Mouse (Mus musculus): ENCODE measurements at regions not wholly inside any gene's neighbourhood (a gene's known extent, or its start where the extent isn't known, plus 50 kb on each side); places are given as distances from the start of the nearest gene placed in this dataset.

GRCm38 (mm10) chr2:133688121-133688787, 136.3 kb downstream of the Bmp2 start:
- H3K4me3 ChIP-seq (ENCODE audit: insufficient read depth in 1 of 2, low read depth in 1 of 2, low read length in 2 of 2, poor library complexity in 1 of 2, severe bottlenecking in 1 of 2), result no peak overlapping the region
- in situ Hi-C loops (cut with MboI; ENCODE audit: low sequenced_read_pairs in 2 of 2, unreplicated experiment in 2 of 2), result no loop called here
- no peaks in the 10 kb centered on the region for H3K4me1 ChIP-seq (ENCODE audit: control insufficient read depth in 2 of 2, insufficient read depth in 2 of 2, low read length in 2 of 2, poor library complexity in 1 of 2)
- no peak overlapping the region for H3K27ac ChIP-seq (ENCODE audit: insufficient read depth, low read depth, low read length, poor library complexity, severe bottlenecking)
- no peak for DNase-seq (ENCODE audit: low read depth, low spot score)
- no peak for TF ChIP-seq ZC3H11A (IDR thresholded peaks at IDR 0.05; ENCODE audit: borderline replicate concordance, low read depth, low read length)
- TF ChIP-seq HCFC1 (IDR thresholded peaks at IDR 0.05; ENCODE audit: borderline replicate concordance, insufficient read depth, low read length), result no peak
- no peak for TF ChIP-seq MAFK (IDR thresholded peaks at IDR 0.05; ENCODE audit: insufficient read depth, low read depth, low read length)
- TF ChIP-seq CHD2 (IDR thresholded peaks at IDR 0.05; ENCODE audit: low read depth, low read length), result no peak
- no peak for TF ChIP-seq ZNF384 (IDR thresholded peaks at IDR 0.05; ENCODE audit: low read depth, low read length)
- no peaks in the 10 kb centered on the region for H3K9me3 ChIP-seq (ENCODE audit: control insufficient read depth, insufficient read depth, low read depth, low read length)
- no peaks in the 10 kb centered on the region for H3K36me3 ChIP-seq (ENCODE audit: control insufficient read depth, insufficient read depth, low read length, poor library complexity, severe bottlenecking)
- no peak overlapping the region for H3K9ac ChIP-seq (ENCODE audit: insufficient read depth, low read depth, low read length, poor library complexity, severe bottlenecking)

GRCm38 (mm10) chr2:133688788-133689155, 136.8 kb downstream of the Bmp2 start:
- in situ Hi-C loops (cut with MboI; ENCODE audit: low sequenced_read_pairs in 2 of 2, unreplicated experiment in 2 of 2), result no loop called here
- DNase-seq (ENCODE audit: low read depth, low spot score), result no peak

GRCm38 (mm10) chr2:133708735-133709584, 157.0 kb downstream of the Bmp2 start:
- Histone ChIP-seq H3K9ac (ENCODE audit: insufficient read depth, low read depth, low read length, poor library complexity, severe bottlenecking) (no peak overlapping the region), H3K4me3 (ENCODE audit: insufficient read depth in 1 of 2, low read depth in 1 of 2, low read length in 2 of 2, poor library complexity in 1 of 2, severe bottlenecking in 1 of 2) (no peak overlapping the region), H3K9me3 (ENCODE audit: control insufficient read depth, insufficient read depth, low read depth, low read length) (no peaks in the 10 kb centered on the region), H3K36me3 (ENCODE audit: control insufficient read depth, insufficient read depth, low read length, poor library complexity, severe bottlenecking) (no peaks in the 10 kb centered on the region), H3K4me1 (ENCODE audit: control insufficient read depth in 2 of 2, insufficient read depth in 2 of 2, low read length in 2 of 2, poor library complexity in 1 of 2) (no peaks in the 10 kb centered on the region), H3K27ac (ENCODE audit: insufficient read depth, low read depth, low read length, poor library complexity, severe bottlenecking) (no peak overlapping the region)
- in situ Hi-C loops (cut with MboI; ENCODE audit: low sequenced_read_pairs in 2 of 2, unreplicated experiment in 2 of 2), result no loop called here
- TF ChIP-seq CHD2 (IDR thresholded peaks at IDR 0.05; ENCODE audit: low read depth, low read length) (no peak), ZC3H11A (IDR thresholded peaks at IDR 0.05; ENCODE audit: borderline replicate concordance, low read depth, low read length) (no peak), HCFC1 (IDR thresholded peaks at IDR 0.05; ENCODE audit: borderline replicate concordance, insufficient read depth, low read length) (no peak), ZNF384 (IDR thresholded peaks at IDR 0.05; ENCODE audit: low read depth, low read length) (no peak), MAFK (IDR thresholded peaks at IDR 0.05; ENCODE audit: insufficient read depth, low read depth, low read length) (no peak)
- no peak for DNase-seq (ENCODE audit: low read depth, low spot score)

More at GRCm38 (mm10) chr2:133688788-133689155, 136.8 kb downstream of the Bmp2 start:
- TF ChIP-seq ZNF384 (IDR thresholded peaks at IDR 0.05; ENCODE audit: low read depth, low read length), result no peak
- TF ChIP-seq HCFC1 (IDR thresholded peaks at IDR 0.05; ENCODE audit: borderline replicate concordance, insufficient read depth, low read length), result no peak
- no peak for TF ChIP-seq MAFK (IDR thresholded peaks at IDR 0.05; ENCODE audit: insufficient read depth, low read depth, low read length)
- no peak for TF ChIP-seq CHD2 (IDR thresholded peaks at IDR 0.05; ENCODE audit: low read depth, low read length)
- TF ChIP-seq ZC3H11A (IDR thresholded peaks at IDR 0.05; ENCODE audit: borderline replicate concordance, low read depth, low read length), result no peak
- H3K4me1 ChIP-seq (ENCODE audit: control insufficient read depth in 2 of 2, insufficient read depth in 2 of 2, low read length in 2 of 2, poor library complexity in 1 of 2), result no peaks in the 10 kb centered on the region
- H3K36me3 ChIP-seq (ENCODE audit: control insufficient read depth, insufficient read depth, low read length, poor library complexity, severe bottlenecking), result no peaks in the 10 kb centered on the region
- H3K4me3 ChIP-seq (ENCODE audit: insufficient read depth in 1 of 2, low read depth in 1 of 2, low read length in 2 of 2, poor library complexity in 1 of 2, severe bottlenecking in 1 of 2), result no peak overlapping the region
- H3K9me3 ChIP-seq (ENCODE audit: control insufficient read depth, insufficient read depth, low read depth, low read length), result no peaks in the 10 kb centered on the region
- no peak overlapping the region for H3K27ac ChIP-seq (ENCODE audit: insufficient read depth, low read depth, low read length, poor library complexity, severe bottlenecking)
- no peak overlapping the region for H3K9ac ChIP-seq (ENCODE audit: insufficient read depth, low read depth, low read length, poor library complexity, severe bottlenecking)

- DNase-seq (ENCODE audit: low read depth, low spot score), result no peak
- Histone ChIP-seq H3K9me3 (ENCODE audit: control insufficient read depth, insufficient read depth, low read depth, low read length) (no peaks in the 10 kb centered on the region), H3K36me3 (ENCODE audit: control insufficient read depth, insufficient read depth, low read length, poor library complexity, severe bottlenecking) (no peaks in the 10 kb centered on the region), H3K27ac (ENCODE audit: insufficient read depth, low read depth, low read length, poor library complexity, severe bottlenecking) (no peak overlapping the region), H3K9ac (ENCODE audit: insufficient read depth, low read depth, low read length, poor library complexity, severe bottlenecking) (no peak overlapping the region), H3K4me1 (ENCODE audit: control insufficient read depth in 2 of 2, insufficient read depth in 2 of 2, low read length in 2 of 2, poor library complexity in 1 of 2) (no peaks in the 10 kb centered on the region), H3K4me3 (ENCODE audit: insufficient read depth in 1 of 2, low read depth in 1 of 2, low read length in 2 of 2, poor library complexity in 1 of 2, severe bottlenecking in 1 of 2) (no peak overlapping the region)
- TF ChIP-seq HCFC1 (IDR thresholded peaks at IDR 0.05; ENCODE audit: borderline replicate concordance, insufficient read depth, low read length) (no peak), CHD2 (IDR thresholded peaks at IDR 0.05; ENCODE audit: low read depth, low read length) (no peak), MAFK (IDR thresholded peaks at IDR 0.05; ENCODE audit: insufficient read depth, low read depth, low read length) (no peak), ZC3H11A (IDR thresholded peaks at IDR 0.05; ENCODE audit: borderline replicate concordance, low read depth, low read length) (no peak), ZNF384 (IDR thresholded peaks at IDR 0.05; ENCODE audit: low read depth, low read length) (no peak)
- in situ Hi-C loops (cut with MboI; ENCODE audit: low sequenced_read_pairs in 2 of 2, unreplicated experiment in 2 of 2), result no loop called here
Observed at GRCm38 (mm10) chr2:133716243-133716642, 164.3 kb downstream of the Bmp2 start.

All from ES-E14 (cell line).